Mouse (Mus musculus) CH12F3 (cell line): ENCODE measurements around the gene Rfng.
"Not testable (repeated sequence)": the region's sequence is repeated elsewhere in the genome, so short reads cannot be mapped to it uniquely, and the experiment has no call there.

Source experiments
- in situ Hi-C: fragments of 300-500 bp; cut with MboI; formaldehyde crosslinking; loops from 2 replicates; pipeline ENCODE4 v1.14.3; 2020; ENCODE audit warnings: low sequenced_read_pairs

The Rfng gene

DNA sequence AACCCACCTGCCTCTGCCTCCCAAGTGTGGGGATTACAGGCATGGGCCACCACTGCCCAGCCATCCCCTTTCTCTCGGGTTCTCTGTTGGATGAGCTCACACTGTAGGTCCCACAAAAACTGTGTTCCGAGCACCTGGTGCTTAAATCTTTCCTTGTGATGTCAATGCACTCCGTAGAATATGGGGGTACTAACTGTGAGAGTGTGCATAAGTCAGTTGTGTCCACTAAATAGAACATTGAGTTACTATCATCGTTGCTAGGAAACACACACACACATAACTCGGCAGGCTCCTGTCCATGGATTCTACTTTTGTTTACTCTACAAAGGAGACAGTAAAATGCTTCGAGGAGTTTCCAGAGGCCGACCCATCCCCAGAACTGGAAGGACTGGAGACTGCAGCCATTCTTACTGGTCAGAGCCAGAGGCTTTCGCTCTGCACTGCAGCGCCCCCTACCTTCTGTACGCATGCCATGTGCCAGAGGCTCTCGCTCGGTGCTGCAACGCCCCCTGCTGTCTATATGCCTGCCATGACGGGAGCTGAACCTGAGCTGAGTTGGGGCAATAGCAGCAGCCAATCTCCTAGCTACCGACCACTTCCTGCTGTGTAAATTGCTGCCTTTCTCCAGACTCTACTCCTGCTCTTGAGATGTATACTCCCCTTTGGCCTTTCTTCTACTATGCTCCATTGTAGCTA is 8.1 kb downstream of the Rfng start:
- in situ Hi-C loops: no loop called here

DNA sequence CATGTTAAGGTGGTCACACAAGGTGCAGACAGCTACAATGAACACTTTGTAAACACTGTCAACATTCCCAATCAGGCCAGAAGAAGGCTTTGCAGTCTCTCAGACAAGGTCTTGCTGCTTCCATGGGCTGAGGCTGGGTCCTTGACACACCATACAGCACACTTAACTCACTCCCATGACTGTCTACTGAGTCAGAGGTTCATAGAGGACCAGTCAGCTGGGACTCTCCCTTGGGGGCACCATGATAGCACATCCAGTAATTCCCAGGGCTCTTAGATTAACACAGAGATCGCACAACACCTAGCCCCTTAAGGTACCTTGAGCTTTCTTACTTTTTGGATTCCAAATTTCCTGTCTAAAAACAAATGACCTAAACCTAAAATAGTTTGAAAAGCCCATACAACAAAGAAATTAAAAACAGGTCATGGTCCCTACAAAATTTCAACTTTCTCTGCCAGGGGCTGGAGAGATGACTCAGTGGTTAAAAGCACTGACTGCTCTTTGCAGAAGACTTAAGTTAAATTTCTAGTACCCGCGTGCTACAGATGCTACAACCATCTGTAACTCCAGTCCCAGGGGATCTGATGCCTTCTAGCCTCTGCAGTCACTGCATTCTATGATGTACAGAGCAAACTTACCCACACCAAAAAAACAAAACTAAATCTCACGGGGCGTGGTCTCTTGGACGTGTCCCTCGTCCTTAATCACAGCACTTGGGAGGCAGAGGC is 10.4 kb downstream of the Rfng start:
- in situ Hi-C loops: no loop called here

DNA sequence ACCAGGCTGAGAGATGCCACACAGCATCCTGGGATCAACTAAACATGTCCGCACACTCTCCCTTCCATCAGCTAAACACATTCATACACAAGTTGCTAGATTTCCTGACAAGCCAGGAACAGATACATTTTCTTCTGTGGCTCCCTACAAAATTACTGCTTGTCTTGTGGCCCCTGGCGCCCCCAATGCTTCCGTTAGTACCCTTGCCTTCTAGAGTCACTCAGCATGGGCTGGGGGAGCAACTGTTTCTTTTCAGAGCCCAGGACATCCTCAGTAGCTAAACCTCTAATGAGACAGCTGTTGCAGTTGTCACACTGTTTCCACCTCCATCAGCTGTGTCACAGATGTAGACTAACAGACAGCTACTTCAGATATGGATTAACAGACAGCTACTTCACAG is 11.3 kb downstream of the Rfng start:
- in situ Hi-C loops: no loop called here

DNA sequence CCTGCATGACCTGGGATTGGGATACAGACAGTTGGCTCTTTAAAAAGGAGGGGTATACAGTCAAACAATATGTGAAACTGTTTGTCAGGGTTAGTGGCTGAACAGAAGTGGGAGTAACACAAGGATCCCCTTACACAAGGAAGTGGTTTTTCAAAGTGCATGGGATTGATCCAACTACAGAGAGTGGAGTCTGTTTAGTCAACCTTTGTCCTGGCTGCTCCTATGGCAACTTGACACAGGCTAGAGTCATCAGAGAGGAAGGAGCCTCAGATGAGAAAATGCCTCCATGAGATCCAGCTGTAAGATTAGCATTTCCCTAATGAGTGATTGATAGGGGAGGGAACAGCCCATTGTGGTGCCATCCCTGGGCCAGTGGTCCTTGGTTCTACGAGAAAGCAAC is 15.8 kb downstream of the Rfng start:
- in situ Hi-C loops: no loop called here

DNA sequence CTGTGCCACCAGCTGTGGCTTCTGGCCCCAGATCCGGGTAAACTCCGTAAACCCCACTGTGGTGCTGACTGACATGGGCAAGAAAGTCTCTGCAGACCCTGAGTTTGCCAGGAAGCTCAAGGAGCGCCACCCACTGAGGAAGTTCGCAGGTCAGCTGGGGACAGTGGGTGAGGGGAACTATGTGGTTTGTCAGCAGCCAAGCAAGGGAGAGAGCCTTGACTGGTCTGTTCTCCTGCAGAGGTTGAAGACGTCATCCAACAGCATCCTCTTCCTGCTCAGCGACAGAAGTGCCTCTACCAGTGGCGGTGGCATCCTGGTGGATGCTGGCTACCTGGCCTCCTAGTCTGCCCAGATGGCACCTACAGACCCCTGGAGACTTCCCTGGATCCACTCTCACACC is 17.0 kb downstream of the Rfng start:
- in situ Hi-C loops: not testable (repeated sequence)

DNA sequence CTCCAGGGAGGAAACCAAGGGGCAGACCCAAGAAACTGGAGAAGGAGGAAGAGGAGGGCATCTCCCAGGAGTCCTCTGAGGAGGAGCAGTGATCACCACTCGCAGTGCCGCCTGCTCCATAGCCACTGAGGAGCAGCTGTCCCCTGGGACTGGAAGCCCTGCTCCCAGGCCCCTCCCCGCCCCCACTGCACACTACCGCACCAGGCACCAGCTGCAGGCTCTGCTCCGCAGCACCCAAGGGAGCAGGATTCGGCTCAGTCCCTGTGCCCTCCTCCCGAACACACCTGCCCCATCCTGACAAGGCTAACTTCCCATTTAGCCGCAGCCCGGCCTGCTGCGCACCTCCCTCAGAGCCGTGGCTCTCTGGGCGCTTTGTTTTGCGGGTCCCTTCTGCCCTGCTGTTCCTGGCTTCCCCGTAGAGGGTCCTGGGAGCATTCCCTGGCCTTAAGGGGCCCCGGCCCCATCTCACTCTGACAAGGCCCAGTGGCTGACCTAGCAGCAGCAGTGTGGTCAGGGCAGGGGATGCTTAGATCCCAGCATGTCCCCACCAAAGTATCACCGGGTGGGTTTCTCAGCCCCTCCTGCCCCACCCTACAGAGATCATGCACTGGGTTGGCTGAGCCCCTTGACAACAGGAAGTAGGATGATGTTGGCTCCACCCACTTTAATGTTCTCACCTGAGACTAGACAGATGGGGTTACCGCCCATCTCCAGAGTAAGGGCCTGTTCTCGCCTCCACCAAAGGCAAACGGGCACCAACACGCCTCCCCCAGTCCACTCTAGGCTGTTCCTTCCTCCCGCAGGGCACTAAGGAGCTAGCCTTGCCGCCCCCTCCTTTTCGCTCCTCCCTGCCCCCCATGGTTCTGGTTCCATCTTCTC is 20.6 kb downstream of the Rfng start:
- in situ Hi-C loops: not testable (repeated sequence)

DNA sequence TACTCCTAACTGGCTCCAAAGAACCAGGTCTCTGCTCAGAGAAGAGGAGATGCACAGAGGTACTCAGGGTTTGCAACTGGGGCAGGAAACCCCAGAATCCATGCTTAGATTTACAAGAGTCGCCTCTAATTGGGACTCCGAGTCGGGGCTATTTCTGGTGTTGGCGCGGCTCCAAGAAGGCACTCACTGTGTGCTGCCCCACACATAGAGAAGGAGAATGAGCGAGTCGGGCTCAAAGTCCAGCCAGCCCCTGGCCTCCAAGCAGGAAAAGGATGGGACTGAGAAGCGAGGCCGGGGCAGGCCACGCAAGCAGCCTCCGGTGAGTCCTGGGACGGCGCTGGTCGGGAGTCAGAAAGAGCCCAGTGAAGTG is 21.4 kb downstream of the Rfng start, which contains the start of gene Hmga1b:
Gene Hmga1b (plus strand): TSS at position 123 of the 370 bp plus-strand sequence.
- in situ Hi-C loops: not testable (repeated sequence)

DNA sequence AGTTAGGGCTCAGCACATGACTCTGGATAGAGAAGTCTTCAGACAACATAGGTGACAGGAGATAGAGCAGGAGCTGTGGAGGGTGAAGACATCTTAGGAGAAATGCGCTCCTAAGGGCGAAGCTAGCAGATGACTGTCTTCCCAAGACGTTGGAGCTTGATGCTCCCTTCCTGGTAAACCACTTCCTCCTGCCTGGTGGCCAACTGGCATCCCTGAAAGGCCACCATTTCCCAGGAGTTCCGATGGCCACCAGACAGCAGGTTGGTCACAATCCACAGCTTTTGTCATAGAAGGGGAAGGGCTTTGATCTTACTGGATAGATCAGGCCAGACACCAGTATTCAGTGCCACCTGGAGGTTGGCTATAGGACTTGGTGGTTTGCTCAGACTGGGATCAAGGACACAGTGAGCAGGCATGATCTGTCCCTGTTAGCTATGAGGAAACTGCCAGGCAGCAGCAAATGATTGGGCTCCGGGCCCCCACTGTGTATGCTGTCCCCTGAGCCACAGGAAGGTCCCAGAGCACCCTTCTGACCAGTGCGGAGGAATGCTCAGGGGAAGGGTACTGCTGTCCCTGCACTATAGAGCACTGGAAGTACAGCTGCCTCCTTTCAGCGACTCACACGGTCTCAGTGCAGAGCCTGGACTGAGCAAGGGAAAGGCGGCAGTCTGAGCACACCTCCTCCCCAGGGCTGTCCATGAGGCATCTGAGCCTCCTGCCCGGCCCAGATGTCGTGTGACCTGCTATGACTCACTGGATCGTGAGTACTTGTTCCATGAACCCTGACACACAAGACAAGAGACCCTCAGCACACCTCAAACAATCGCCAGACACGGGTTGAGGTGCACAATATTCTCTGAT is 22.0 kb downstream of the Rfng start:
- in situ Hi-C loops: no loop called here

DNA sequence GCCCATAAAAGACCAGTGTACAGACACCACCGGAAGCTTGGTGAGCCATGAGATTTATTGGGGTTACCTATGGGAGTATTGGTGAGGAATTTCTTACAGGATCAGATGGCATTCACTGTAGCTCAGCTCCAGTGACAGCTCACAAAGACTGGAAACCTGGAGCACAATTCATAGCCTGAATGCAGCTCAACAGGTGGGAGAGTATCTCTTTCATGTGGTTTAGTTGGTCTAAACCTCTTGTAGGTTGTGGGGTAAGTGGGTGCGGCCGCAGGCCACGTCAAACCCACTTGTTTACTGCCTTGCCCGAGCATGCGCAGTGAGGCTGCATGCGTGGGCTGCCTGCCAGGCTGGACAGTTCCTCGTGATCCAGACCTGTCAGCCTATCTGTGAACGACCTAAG is 23.8 kb downstream of the Rfng start:
- in situ Hi-C loops: no loop called here

DNA sequence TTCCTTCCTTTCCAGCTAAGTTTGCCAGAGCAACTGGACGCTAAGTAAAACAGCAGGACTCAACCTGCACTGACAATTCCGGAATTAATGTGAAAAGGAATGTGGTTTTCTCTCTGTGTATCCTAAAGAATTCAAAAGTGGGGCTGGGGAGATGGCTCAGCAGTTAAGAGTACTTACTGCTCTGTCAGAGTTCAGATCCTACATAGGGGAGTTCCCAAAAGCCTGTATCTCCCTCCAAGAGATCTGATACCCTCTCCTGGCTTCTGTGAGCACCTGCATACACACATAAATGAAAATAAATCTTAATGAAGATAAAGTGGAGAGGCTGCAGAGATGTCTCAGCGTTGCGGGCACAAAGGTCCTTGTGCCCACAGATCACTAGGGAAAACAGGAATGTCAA is 32.4 kb downstream of the Rfng start:
- in situ Hi-C loops: no loop called here

DNA sequence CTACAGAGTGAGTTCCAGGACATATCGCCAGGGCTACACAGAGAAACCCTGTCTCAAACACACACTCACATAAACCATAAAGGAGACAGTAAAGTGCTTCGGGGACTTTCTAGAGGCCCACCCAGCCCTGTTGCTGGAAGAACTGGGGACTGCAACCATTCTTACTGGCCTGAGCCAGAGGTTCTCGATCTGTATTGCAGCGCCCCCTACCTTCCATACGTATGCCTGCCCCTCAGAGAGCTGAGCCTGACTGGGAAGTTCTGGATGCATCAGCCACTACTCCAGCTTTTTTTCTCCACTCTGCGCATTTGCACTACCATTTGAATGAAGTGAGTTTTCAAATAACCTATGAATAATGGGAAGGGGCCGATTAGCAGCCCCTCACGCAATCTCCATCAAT is 34.6 kb downstream of the Rfng start:
- in situ Hi-C loops: no loop called here

DNA sequence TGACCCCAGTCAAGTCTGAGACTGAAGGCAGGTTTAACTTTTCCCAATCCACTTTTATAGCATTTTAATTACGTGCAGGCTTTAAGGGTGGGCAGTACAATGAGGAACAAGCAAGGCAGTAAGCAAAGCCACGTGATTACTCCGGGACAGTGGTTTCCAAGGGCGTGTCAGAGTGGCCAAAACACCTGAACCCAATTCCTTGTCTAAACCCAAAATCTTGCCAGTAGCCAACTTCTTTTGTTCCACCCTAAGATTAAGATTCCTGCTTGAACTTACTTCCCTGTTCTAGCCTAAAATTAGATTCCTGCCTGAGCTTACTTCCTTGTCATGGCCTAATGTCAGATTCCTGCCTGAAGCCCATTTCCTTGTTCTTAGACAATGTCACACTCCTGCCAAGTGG is 36.0 kb downstream of the Rfng start:
- in situ Hi-C loops: no loop called here

DNA sequence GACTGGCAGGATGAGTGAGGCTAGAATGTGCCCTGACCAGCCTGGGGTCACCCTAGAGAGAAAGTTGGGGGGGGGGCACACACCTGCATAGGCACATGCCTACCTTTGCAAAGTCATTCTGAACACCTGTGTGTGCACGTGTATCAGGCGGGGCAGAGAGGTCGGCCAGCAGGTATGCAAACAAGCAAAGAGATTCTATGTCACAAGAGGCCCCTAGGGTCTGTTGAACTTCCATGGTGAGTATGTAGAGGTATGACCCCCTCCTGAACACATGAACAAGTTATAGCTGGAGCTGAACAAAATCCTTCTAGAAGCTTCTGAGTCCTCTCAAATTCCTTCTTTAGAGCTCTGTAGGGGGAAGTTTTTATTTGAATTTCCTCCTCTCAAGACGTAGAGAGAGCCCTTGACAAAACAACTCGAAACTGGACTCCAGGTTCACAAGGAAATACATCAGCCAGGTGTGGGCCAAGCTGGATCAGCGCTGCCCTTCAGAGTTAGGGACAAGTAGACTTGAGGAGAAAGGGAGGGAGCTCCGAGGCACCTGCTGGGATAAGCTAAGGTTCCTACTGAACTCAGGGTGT is 39.8 kb downstream of the Rfng start:
- in situ Hi-C loops: no loop called here

DNA sequence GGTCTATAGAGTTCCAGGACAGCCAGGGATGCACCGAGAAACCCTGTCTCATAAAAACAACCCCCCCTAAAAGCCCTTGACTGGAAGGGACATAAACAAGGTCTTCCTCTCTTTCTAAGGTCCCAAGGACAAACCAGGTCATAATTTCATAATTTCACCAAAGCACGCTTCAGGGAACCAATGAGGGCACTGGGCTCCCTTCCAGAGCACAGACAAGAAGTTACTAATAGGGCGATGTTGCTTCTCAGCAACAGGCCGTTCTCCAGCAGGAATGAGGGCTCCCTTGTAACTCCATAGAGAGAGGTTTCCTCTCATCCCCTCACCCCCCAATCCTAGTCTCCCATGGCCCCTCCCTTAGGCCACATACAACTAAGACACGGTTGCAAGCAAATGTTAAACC is 43.0 kb downstream of the Rfng start:
- in situ Hi-C loops: no loop called here

DNA sequence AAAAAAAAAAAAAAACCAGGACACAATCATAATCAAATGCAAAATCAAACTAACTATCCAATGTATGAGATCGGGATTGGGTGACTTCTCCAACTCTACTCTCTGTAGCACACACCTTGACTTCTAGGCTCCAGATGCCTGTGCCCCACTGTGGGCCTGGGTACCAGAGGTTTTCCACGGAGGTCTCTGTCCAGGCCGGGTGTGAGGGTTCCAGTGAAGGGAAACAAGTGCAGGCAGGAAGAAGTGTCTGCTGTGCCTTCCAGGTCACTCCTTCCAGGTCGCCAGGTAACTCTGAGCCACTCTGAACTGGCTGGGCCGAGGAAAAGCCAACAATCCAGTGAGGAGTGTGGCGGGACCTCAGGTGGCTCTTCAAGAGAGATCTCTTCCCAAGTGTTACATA is 47.6 kb downstream of the Rfng start:
- in situ Hi-C loops: no loop called here

DNA sequence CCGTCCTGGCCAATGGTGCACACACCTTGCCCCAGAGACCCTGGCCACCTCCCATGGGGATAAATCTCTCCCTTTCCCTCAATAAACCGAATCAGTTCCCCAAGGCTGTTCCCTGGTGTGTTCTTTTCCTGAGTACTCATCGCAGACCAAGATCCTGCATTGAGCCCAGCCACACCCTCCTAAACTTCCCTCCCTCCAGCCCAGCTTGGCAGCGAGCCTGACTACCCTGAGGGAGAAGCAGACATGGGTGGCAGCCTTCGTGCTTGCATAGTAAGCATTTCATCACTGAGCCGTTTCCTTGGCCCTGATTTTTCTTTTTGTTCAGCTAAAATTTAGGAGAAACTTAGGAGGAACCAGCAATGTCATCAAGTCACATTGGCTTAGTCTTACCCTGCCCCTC is 50.5 kb downstream of the Rfng start:
- in situ Hi-C loops: no loop called here

DNA sequence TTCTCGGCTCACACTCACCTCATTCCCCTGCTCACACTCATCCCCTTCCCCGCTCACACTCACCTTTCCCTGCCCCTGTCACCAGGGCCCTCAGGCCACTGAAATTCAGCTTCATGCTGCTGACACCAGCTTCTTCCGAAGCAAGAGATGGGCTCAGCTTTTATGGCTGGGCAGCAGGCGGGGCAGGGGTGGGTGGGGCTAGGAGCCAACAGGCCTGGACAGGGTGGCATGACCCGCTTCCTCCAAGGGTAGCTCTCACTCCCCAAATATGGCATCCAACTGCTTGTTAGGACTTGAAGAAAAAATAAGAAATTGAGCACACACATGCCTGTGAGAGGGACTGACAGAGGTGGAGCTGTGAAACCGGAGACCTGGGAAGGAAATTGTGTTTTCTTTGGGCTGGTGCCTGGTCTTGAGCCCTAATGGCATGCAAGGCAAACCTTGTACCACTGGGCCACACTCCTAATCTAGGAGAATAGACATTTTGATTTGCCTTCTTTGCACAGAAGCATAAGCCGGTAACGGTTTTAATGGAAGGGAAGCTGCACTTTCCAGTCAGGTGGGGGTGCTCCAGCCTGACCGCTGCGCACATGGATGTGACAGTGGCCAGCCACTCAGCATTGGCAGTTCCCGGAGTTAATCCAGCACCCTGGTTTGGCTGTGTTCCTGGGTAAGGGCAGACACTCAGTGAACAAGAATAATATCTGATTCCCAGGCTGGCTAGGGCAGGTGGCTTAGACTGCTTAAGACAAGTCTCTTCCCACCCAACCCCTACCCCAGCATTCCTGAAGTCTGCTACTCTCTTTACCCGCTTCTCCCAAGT is 51.9 kb downstream of the Rfng start, which contains the start of gene Cbr2:
Gene Cbr2 (minus strand): TSS at position 257 of the 823 bp plus-strand sequence.
- in situ Hi-C loops: no loop called here

DNA sequence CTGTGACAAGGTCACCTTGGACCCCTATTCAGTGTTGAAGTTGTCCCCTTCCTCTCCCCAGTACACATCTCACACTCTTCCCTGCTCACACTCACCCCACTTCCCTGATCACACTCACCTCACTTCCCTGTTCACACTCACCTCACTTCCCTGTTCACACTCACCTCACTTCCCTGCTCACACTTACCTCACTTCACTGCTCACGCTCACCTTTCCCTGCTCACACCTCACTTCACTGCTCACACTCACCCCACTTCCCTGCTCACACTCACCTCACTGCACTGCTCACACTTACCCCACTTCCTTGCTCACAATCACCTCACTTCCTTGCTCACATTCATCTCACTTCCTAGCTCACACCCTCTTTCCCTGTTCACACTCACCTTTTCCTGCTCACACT is 52.6 kb downstream of the Rfng start:
- in situ Hi-C loops: no loop called here
